ENCODE assay signal across 8 mouse cellular contexts in the genomic region with DNA sequence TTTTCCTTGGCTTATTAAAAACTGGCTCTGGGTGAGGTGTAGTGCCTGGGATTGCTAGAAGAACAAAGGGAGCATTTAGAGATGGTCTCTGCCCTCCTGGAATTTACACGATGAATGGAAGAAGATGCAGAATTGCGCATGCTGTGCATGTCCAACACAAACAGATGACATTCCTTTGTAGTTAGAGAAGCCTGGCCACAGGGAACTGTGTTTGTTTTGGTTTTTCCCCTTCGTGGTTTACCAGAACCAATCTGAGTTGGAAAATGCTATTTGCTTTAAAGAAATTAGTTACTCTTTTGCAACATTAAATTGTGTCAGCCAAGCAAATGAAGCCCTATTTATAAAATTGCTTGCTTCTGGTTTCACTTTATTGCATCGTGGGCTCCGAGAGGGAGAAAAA. TPM values are rescaled to one million over a fixed set of nuclear protein-coding genes. Genes with fewer than 3 reads are reported as not detected.
DNase-seq lines count a peak whose midpoint lies in the region; ATAC-seq and TF ChIP-seq lines count a peak whose summit lies in the region.

Gene Cp (plus strand): TSS at position 170 of the 400 bp plus-strand sequence.

- H3K4me3 ChIP-seq in C2C12 (ENCODE audit: insufficient read depth, poor library complexity, severe bottlenecking) = peak within 1 kb of the TSS; percentile 23
- no peak within 1 kb of the TSS for H3K4me3 ChIP-seq in embryonic facial prominence, embryonic 11.5 days (ENCODE audit: low read depth, low read length)

- no peak within 1 kb of the TSS for H3K9ac ChIP-seq in embryonic facial prominence, embryonic 11.5 days (replicated peaks; ENCODE audit: low read length)

- H3K4me2 ChIP-seq in embryonic facial prominence, embryonic 11.5 days (ENCODE audit: low read depth, low read length) = no peak within 1 kb of the TSS

- H3K27me3 ChIP-seq in C2C12 (ENCODE audit: control insufficient read depth, insufficient read depth, insufficient read length) = no peaks in the 10 kb centered on the region
- H3K27me3 ChIP-seq in embryonic facial prominence, embryonic 11.5 days (ENCODE audit: control insufficient read depth, insufficient read depth, low read length) = no peaks in the 10 kb centered on the region

- H3K36me3 ChIP-seq in C2C12 (ENCODE audit: control insufficient read depth, insufficient read depth) = no peaks in the 10 kb centered on the region
- H3K36me3 ChIP-seq in embryonic facial prominence, embryonic 11.5 days (replicated peaks; ENCODE audit: control insufficient read depth, insufficient read depth, low read depth, low read length) = no peaks in the 10 kb centered on the region

- intact Hi-C loops in gastrocnemius, postnatal 14 days (cut with DNase I; ENCODE audit: low total_unique reads) = no loop called here
- intact Hi-C loops in left cerebral cortex, postnatal 25 days (cut with DNase I) = no loop called here

- ATAC-seq in embryonic facial prominence, embryonic 11.5 days (replicated peaks; ENCODE audit: insufficient number of reproducible peaks, low FRiP score, low TSS enrichment, low read depth) = no peak
- ATAC-seq in activated CD4-positive, CD25-positive, alpha-beta regulatory T cell, adult 4 months = no peak

- WGBS in embryonic facial prominence, embryonic 11.5 days = 18% methylated on average over 5 of the region's 5 CpGs

- no peak within 1 kb of the TSS for H3ac ChIP-seq in C2C12 (ENCODE audit: control insufficient read depth, insufficient read length, low read depth)

- no peaks in the 10 kb centered on the region for H3K79me3 ChIP-seq in C2C12 (ENCODE audit: low read depth)

- no peaks in the 10 kb centered on the region for H3K4me1 ChIP-seq in embryonic facial prominence, embryonic 11.5 days (ENCODE audit: control insufficient read depth, insufficient read depth, low read length)

- H3K9me3 ChIP-seq in embryonic facial prominence, embryonic 11.5 days (replicated peaks; ENCODE audit: control insufficient read depth, low read length) = no peaks in the 10 kb centered on the region

- no peak within 1 kb of the TSS for H3K27ac ChIP-seq in embryonic facial prominence, embryonic 11.5 days (replicated peaks; ENCODE audit: low read depth, low read length)

- H3K79me2 ChIP-seq in C2C12 (ENCODE audit: control insufficient read depth, insufficient read depth) = peaks cover 23% of the 10 kb centered on the region

- no peak for TF ChIP-seq CTCF in C2C12 (IDR thresholded peaks at IDR 0.05; ENCODE audit: control insufficient read depth, insufficient read depth, insufficient read length)

- peak; percentile 32 for DNase-seq in gastrocnemius, adult 18-20 months (ENCODE audit: low spot score)
- no peak for DNase-seq in gastrocnemius, postnatal 14 days
- peak; percentile 28 for DNase-seq in embryonic facial prominence, embryonic 11.5 days (ENCODE audit: low spot score)
- peak in 1 of 2 experiments; percentile 1 for DNase-seq in left cerebral cortex, postnatal 25 days (ENCODE audit: low spot score in 2 of 2)
- no peak for DNase-seq in yolk sac, embryonic 10.5 days (ENCODE audit: low spot score)
- no peak for DNase-seq in thymus, postnatal 10 days (ENCODE audit: low spot score in 2 of 2)

TF ChIP-seq in C2C12, 6 proteins besides CTCF, POLR2A, EP300 and RAD21:
- TF ChIP-seq FOSL1 (IDR thresholded peaks at IDR 0.05; ENCODE audit: insufficient read depth, low read length, poor library complexity, severe bottlenecking) = no peak
- TF ChIP-seq MYOG (IDR thresholded peaks at IDR 0.05; ENCODE audit: control insufficient read depth, extremely low read depth, insufficient read length) = no peak
- TF ChIP-seq CEBPB (IDR thresholded peaks at IDR 0.05; ENCODE audit: low read depth) = peak; percentile 69
- peak; percentile 65 for TF ChIP-seq MAX (IDR thresholded peaks at IDR 0.05)
- TF ChIP-seq MYOD1 (IDR thresholded peaks at IDR 0.05; ENCODE audit: control insufficient read depth, insufficient read length, low read depth) = peak; percentile 32
- no peak for TF ChIP-seq USF1 (IDR thresholded peaks at IDR 0.05; ENCODE audit: low read depth)

RNA-seq across cellular contexts. Expression of gene Cp, which starts in this region (rescaled TPM):
- 1 to 10 TPM; 6.3 to 6.5 TPM for total RNA-seq in gastrocnemius, adult 18-20 months (2021)
- 1 to 10 TPM; 7.0 to 8.1 TPM for total RNA-seq in gastrocnemius, postnatal 14 days (2021)
- polyA plus RNA-seq in C2C12 (2012; fragmentation: generic; extraction: Trizol) = 1.7 TPM
- polyA plus RNA-seq in embryonic facial prominence, embryonic 11.5 days (2014; fragmentation: Nextera tagmentation; extraction: Ambion mirVana) = 5.1 and 7.4 TPM in 2 replicates
- 10 to 100 TPM; 11.2 to 13.4 TPM for total RNA-seq in left cerebral cortex, postnatal 25 days (2021)
- polyA plus RNA-seq in activated CD4-positive, CD25-positive, alpha-beta regulatory T cell, adult 4 months (2017; shearing (Covaris generic)) = under 1 TPM; 0.24 to 0.37 TPM

Comparison
In these comparisons a context has a peak if more than half of its experiments do, and no peak if none do; other contexts are left out.
1. DNase-seq: peak in gastrocnemius, adult 18-20 months (single experiment) and embryonic facial prominence, embryonic 11.5 days (single experiment); none in gastrocnemius, postnatal 14 days (single experiment), yolk sac, embryonic 10.5 days (single experiment) and thymus, postnatal 10 days (0 of 2).